Mouse (Mus musculus) lung, embryonic 15.5 days (tissue): Measurements from ENCODE around the gene Gm37419. TPM values are rescaled to one million over a fixed set of nuclear protein-coding genes. Genes with fewer than 3 reads are reported as not detected.

Experiments used
- ATAC-seq: fragments of 200-750 bp; cut with Nextera tagmentation; 2 replicates; pipeline ENCODE4 v1.8.0; 2017; ENCODE audit warnings: moderate number of reproducible peaks, borderline replicate concordance; ENCODE audit not compliant: low FRiP score, low TSS enrichment; ENCODE audit errors: extremely low read depth
- H3K27ac ChIP-seq: fragments of 300-500 bp; sonication (generic); 2 replicates; pipeline ENCODE4 v1.5.1; 2015; ENCODE audit warnings: moderate library complexity, mild to moderate bottlenecking, inconsistent platforms
- H3K27me3 ChIP-seq: fragments of 300-500 bp; sonication (generic); 2 replicates; pipeline ENCODE4 v1.6.1; 2015; ENCODE audit warnings: inconsistent platforms
- H3K36me3 ChIP-seq: fragments of 300-500 bp; sonication (generic); 2 replicates; pipeline ENCODE4 v1.6.1; 2015; ENCODE audit warnings: inconsistent platforms
- H3K4me1 ChIP-seq: fragments of 300-500 bp; sonication (generic); 2 replicates; pipeline ENCODE4 v1.6.1; 2015; ENCODE audit warnings: inconsistent platforms
- H3K4me2 ChIP-seq: fragments of 300-500 bp; sonication (generic); 2 replicates; pipeline ENCODE4 v1.6.1; 2015; ENCODE audit warnings: inconsistent platforms, mild to moderate bottlenecking, moderate library complexity
- H3K4me3 ChIP-seq: fragments of 300-500 bp; sonication (generic); 2 replicates; pipeline ENCODE4 v1.5.1; 2015; ENCODE audit warnings: mild to moderate bottlenecking, inconsistent platforms
- H3K9ac ChIP-seq: fragments of 300-500 bp; sonication (generic); 2 replicates; pipeline ENCODE4 v1.6.1; 2015; ENCODE audit warnings: inconsistent platforms
- H3K9me3 ChIP-seq: fragments of 300-500 bp; sonication (generic); 2 replicates; pipeline ENCODE4 v1.6.1; 2016; ENCODE audit warnings: inconsistent platforms
- WGBS: fragments of 180-500 bp; shearing (Covaris S2); methylation state at CpG from one replicate; pipeline ENCODE4 v1.1.7; 2015; 5-methylcytosine and 5-hydroxymethylcytosine counted together
- polyA plus RNA-seq: library from polyadenylated mRNA; unstranded; fragments of >200 nt; fragmentation: Nextera tagmentation; extraction: Ambion mirVana; gene quantifications from 2 replicates; pipeline ENCODE4 v1.2.1, GENCODE M21; 2015

Gene Gm37419
- polyA plus RNA-seq, 1 experiment from 2014 or later, result not detected

DNA sequence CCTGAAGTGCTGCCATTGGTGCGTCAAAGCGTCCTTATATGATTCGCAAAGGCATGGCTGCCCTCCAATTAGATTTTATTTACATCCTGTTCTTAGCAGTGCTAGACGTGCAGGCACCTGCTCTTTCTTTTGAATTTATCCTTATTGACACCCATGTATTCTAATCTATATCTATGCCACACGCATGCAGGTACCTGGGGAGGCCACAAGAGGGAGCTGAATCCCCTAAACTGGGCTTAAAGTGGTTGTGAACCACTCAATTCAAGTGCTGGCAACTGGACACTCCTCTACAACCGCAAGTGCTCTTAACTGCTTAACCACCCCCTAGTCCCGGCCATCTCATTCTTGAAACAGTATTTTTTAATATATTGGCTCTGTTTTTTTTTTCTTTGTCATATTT, 21.0 kb upstream of the Gm37419 start:
- H3K27me3 ChIP-seq, result no peaks in the 10 kb centered on the region
- H3K4me3 ChIP-seq, result no peak overlapping the region
- H3K4me2 ChIP-seq, result no peak overlapping the region
- ATAC-seq, result no peak
- no peaks in the 10 kb centered on the region for H3K9me3 ChIP-seq
- no peak overlapping the region for H3K27ac ChIP-seq
- 80% methylated on average over 7 of the region's 7 CpGs for WGBS
- no peak overlapping the region for H3K9ac ChIP-seq
- peaks cover 27% of the 10 kb centered on the region for H3K36me3 ChIP-seq
- H3K4me1 ChIP-seq, result 0 out of 2 replicates have a peak, but pooled peaks cover 2% of the 10 kb centered on the region

DNA sequence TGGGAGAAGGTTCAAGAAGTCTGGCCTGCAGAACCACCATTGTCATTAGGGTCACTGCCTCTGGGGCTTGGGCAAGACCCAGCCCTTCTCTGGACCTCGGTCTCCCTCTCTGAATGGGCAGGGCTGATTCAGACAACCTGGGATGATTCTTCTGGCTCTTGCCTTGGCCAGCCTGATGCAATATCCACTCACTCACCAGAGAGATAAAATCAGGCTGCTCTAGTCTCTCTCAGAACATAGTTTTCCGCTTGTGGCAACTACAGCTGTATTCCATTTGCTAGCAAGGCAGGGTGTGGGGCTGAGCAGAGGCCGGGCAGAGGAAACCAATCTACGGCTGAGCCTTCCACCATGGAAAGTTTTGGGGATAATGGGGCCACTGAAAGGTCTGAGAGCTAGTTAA, 19.4 kb upstream of the Gm37419 start:
- H3K9ac ChIP-seq, result no peak overlapping the region
- 55% methylated on average over 4 of the region's 4 CpGs for WGBS
- no peaks in the 10 kb centered on the region for H3K27me3 ChIP-seq
- H3K4me2 ChIP-seq, result no peak overlapping the region
- H3K27ac ChIP-seq, result peak overlapping the region; percentile 27; the same call in 1 of the 2 replicates
- no peak overlapping the region for H3K4me3 ChIP-seq
- ATAC-seq, result peak; percentile 61; the same call in 1 of the 2 replicates
- 0 out of 2 replicates have a peak, but pooled peaks cover 4% of the 10 kb centered on the region for H3K4me1 ChIP-seq
- peaks cover 27% of the 10 kb centered on the region for H3K36me3 ChIP-seq
- H3K9me3 ChIP-seq, result no peaks in the 10 kb centered on the region

DNA sequence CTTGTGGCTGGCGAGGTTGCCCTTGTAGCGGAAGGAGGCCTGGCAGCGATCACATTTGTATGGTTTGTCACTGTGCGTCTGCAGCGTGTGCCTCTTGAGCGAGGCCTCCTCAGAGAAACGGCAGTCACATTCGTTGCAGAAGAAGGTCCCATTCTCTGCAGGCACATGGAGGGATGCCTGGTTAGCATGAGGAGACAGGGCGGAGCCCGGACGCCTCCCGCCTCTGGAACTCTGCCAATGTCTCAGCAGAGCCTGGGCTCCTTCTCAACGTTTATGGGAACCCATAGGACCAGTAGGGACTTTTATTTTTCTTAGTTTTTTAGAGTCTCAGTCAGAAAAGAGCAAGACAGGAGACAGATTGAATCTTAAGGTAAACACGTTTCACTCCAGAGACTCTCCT, 18.4 kb upstream of the Gm37419 start:
- Histone ChIP-seq H3K27me3 (no peaks in the 10 kb centered on the region), H3K36me3 (peaks cover 35% of the 10 kb centered on the region), H3K4me3 (no peak overlapping the region), H3K27ac (peak overlapping the region; percentile 27), H3K9me3 (no peaks in the 10 kb centered on the region), H3K4me2 (no peak overlapping the region), H3K9ac (no peak overlapping the region), H3K4me1 (0 out of 2 replicates have a peak, but pooled peaks cover 4% of the 10 kb centered on the region)
- ATAC-seq, result 0 out of 2 replicates have a peak, but pooled peaks have one; percentile 8
- WGBS, result 58% methylated on average over 14 of the region's 14 CpGs

DNA sequence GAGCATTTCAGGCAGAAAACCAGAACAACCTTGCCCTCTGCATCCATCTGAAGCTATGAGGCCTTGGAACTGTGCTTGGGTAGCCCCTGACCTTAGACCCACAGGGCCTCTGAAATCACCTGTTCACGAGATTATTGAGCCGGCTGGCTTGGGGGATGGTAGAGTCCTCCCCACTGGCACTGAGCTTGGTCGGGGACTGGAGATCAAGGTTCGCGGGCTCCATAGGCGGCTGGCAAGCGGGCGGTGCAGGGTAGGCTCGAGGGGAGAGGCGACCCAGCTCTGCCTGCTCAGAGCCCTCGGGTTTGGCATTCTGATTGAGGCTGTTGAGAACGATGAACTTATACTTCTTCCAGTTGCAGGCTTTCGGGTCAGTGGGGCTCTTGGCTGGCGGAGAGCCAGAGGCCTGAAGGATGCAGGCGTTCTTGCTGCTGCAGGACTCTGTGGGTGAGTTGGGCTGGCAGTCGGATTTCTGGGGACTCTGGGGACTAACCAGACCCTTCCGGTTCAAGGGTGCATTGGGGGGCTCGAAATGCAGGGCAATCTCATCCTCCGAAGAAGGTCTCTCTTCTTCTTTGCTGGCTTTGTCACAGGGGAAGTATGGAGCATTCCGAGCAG, 16.0 kb upstream of the Gm37419 start:
- Histone ChIP-seq H3K27me3 (no peaks in the 10 kb centered on the region), H3K4me3 (no peak overlapping the region), H3K4me1 (0 out of 2 replicates have a peak, but pooled peaks cover 4% of the 10 kb centered on the region), H3K9ac (no peak overlapping the region), H3K4me2 (no peak overlapping the region), H3K27ac (no peak overlapping the region), H3K36me3 (peaks cover 31% of the 10 kb centered on the region), H3K9me3 (no peaks in the 10 kb centered on the region)
- WGBS, result 69% methylated on average over 20 of the region's 20 CpGs
- ATAC-seq, result no peak

DNA sequence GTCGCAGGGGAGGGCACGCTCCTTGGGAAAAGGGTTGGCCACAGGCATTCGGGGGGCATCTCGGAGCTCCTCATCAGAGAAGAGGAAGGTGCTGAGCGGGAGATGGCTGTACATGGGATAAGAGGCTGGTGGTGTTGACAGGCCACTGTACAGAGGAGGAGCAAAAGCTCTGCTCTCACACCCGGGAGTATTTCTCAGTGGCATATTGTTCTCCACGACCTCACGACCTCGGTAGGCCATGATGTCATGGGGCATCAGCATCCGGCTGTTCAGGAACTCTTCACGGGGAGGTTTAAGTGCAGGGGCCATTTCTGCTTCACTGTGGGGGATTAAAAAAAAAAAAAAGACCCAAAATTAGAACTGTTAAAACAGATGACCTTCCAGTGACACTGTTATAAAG, 15.4 kb upstream of the Gm37419 start:
- 77% methylated on average over 11 of the region's 11 CpGs for WGBS
- peaks cover 26% of the 10 kb centered on the region for H3K36me3 ChIP-seq
- 0 out of 2 replicates have a peak, but pooled peaks cover 4% of the 10 kb centered on the region for H3K4me1 ChIP-seq
- no peak for ATAC-seq
- H3K27ac ChIP-seq, result no peak overlapping the region
- H3K9ac ChIP-seq, result no peak overlapping the region
- no peaks in the 10 kb centered on the region for H3K9me3 ChIP-seq
- H3K4me2 ChIP-seq, result no peak overlapping the region
- no peaks in the 10 kb centered on the region for H3K27me3 ChIP-seq
- no peak overlapping the region for H3K4me3 ChIP-seq

DNA sequence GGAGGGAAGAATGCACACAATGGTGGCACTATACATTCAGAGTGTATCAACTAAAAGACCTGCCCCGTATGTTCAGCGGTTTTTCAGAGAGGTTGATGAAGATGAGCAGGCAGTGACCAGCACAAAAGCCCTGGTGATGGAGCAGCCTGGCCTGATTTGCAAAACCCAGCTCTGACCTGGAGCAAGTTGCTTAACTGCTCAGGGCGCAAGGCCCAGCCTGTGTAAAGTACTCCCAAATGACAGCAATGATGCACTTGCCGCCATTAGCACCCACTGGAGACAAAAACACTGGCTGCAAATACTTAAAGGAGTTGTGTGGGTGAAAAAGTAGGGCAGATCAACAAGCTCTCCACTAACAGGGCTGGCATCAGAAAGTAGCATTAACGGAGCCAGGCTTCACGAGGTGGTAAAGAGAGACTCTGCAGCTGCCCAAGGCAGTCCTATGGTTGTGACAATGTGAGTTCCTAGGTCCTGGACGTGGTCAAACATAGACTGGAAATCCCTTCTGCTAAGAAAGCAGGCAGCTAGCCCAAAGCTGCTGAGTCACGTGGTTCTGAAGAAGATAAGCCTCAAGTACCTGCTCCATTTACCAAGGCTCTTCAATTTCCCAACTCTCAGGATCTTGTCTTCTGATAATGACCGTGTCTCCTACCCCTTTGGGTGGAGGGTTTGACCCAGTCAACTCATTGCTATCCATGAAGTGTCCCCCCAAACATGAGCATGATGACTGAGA, 14.5 kb upstream of the Gm37419 start:
- Histone ChIP-seq H3K4me3 (no peak overlapping the region), H3K4me2 (no peak overlapping the region), H3K9me3 (no peaks in the 10 kb centered on the region), H3K4me1 (0 out of 2 replicates have a peak, but pooled peaks cover 4% of the 10 kb centered on the region), H3K27ac (no peak overlapping the region), H3K27me3 (no peaks in the 10 kb centered on the region), H3K9ac (no peak overlapping the region), H3K36me3 (peaks cover 17% of the 10 kb centered on the region)
- 78% methylated on average over 9 of the region's 9 CpGs for WGBS
- ATAC-seq, result no peak

DNA sequence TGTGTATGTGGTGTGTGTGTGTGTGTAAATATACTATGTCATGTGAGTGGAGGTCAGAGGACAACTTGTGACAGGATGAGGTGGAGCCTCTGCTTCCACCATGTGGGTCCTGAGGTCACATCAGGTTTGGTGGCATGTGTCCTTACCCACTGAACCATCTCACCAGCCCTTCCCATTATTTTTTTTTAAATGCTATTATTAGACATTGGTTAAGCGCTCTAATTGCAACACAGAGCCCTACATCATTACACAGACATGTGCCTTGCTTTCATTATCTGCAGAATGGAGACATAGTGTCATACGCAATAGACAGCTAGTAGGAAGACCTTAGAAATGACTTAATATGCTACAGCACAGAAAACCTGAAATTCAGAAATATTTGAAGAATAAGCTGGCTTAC, 12.1 kb upstream of the Gm37419 start:
- Histone ChIP-seq H3K36me3 (peaks cover 13% of the 10 kb centered on the region), H3K4me1 (peaks cover 15% of the 10 kb centered on the region), H3K4me3 (no peak overlapping the region), H3K27ac (no peak overlapping the region), H3K9me3 (no peaks in the 10 kb centered on the region), H3K9ac (no peak overlapping the region), H3K4me2 (no peak overlapping the region), H3K27me3 (peaks cover 22% of the 10 kb centered on the region)
- 85% methylated on average over 2 of the region's 2 CpGs for WGBS
- no peak for ATAC-seq

DNA sequence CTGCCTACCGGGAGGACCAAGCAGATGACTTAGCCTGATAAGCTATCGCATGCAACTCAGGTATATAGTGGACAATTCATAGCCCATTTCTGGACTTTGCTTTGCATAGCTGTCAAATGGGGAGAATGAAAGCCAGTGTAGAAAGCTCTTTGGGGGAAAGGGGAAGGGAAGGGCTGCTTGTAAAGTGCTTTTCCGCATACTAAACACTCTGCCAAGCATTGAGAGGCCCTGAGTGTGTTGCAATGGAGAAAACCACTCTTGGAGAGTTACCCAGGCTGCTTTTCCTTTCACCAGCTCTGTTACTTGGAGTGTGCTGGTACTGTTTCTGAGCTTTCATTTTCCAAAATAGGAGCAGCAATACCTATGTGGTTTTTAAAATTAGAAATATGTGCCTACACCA, 10.6 kb upstream of the Gm37419 start:
- no peaks in the 10 kb centered on the region for H3K9me3 ChIP-seq
- no peak overlapping the region for H3K4me2 ChIP-seq
- peaks cover 11% of the 10 kb centered on the region for H3K36me3 ChIP-seq
- 79% methylated on average over 3 of the region's 3 CpGs for WGBS
- H3K27me3 ChIP-seq, result peaks cover 30% of the 10 kb centered on the region
- H3K27ac ChIP-seq, result no peak overlapping the region
- no peak overlapping the region for H3K4me3 ChIP-seq
- peaks cover 24% of the 10 kb centered on the region for H3K4me1 ChIP-seq
- ATAC-seq, result no peak
- no peak overlapping the region for H3K9ac ChIP-seq

DNA sequence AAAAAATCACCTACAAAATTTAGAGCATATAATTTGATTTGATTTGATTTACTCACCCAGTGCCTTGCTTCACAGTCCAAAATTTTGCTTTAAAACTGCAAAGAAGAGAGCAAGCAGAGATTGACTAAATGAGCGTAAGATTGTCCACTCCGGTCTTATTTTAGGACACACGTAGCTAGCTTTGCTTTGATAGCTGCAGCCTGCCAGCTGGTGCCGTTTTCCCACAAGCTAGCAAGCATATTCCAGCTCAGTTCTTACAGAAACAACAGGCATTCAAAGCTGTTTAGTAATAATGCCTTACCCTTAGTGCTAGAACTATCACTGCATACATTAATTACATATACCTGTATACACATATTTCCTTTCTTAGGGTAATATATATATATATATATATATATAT, 9.8 kb upstream of the Gm37419 start:
- H3K4me1 ChIP-seq, result peaks cover 30% of the 10 kb centered on the region
- no peak overlapping the region for H3K4me2 ChIP-seq
- WGBS, result 81% methylated on average over 4 of the region's 4 CpGs
- H3K9ac ChIP-seq, result no peak overlapping the region
- H3K4me3 ChIP-seq, result no peak overlapping the region
- H3K27me3 ChIP-seq, result peaks cover 30% of the 10 kb centered on the region
- H3K27ac ChIP-seq, result no peak overlapping the region
- no peak for ATAC-seq
- H3K9me3 ChIP-seq, result no peaks in the 10 kb centered on the region
- peaks cover 11% of the 10 kb centered on the region for H3K36me3 ChIP-seq

DNA sequence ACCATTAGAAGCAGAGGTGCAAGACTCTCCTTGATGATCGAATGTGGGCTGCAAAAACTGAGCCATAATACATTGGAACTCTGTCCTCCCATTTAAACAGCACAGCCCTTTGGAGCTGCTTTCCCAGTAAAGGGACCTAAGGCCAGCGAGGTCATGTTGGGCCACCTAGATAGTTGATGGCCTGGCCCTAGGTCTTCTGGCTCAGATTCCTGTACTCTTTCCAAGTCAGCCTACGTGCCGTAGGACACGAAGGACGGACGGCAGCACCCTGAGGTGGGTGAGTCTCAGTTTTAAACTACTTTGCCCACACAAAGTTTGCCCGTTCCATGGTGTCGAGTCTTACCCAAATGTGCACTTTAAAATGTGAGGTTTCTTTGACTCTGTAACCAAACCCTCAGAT, 8.8 kb upstream of the Gm37419 start:
- no peak overlapping the region for H3K9ac ChIP-seq
- no peak overlapping the region for H3K4me2 ChIP-seq
- WGBS, result 86% methylated on average over 9 of the region's 9 CpGs
- H3K36me3 ChIP-seq, result peaks cover 7% of the 10 kb centered on the region
- H3K27me3 ChIP-seq, result peaks cover 30% of the 10 kb centered on the region
- no peak overlapping the region for H3K27ac ChIP-seq
- no peak overlapping the region for H3K4me3 ChIP-seq
- H3K4me1 ChIP-seq, result peaks cover 38% of the 10 kb centered on the region
- no peaks in the 10 kb centered on the region for H3K9me3 ChIP-seq
- ATAC-seq, result no peak

DNA sequence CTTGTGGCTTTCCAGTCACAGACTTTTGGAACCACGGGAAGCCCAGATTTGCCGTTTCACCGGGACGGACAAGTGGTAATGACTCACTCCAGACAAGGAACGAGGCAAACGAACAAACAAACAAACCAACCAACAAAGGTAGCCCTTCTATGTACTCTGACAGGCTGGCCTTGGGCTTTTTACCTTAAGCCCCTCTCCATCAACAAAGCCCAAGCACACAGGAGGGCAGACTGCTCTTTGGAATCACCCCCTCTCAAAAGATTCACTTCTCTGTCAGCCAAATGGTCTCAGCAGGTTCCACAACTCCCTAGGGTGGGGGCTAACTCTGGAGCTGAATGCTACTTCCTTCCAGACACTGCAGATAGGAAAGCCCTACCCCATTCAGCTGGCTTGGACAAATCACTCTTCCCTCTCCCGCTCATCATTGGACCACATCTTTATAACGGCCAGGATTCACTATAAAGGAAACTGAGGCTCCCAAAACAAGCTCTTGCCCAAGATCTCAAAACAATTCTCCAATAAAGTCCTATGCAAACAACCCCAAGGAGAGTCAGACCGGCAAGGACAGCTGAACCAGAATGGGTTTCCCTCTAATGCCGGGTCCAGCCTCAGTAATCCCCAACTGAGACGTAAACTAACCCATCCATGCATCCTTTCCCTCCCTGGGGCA, 7.9 kb upstream of the Gm37419 start:
- Histone ChIP-seq H3K4me3 (peak overlapping the region; percentile 35), H3K36me3 (peaks cover 4% of the 10 kb centered on the region; the same call in 1 of the 2 replicates), H3K4me2 (peak overlapping the region; percentile 96), H3K4me1 (peaks cover 45% of the 10 kb centered on the region), H3K27me3 (peaks cover 30% of the 10 kb centered on the region), H3K27ac (no peak overlapping the region), H3K9ac (peak overlapping the region; percentile 52; the same call in 1 of the 2 replicates), H3K9me3 (no peaks in the 10 kb centered on the region)
- WGBS, result 14% methylated on average over 11 of the region's 11 CpGs
- no peak for ATAC-seq
